Mouse (Mus musculus) lung, adult 18-20 months (tissue): ENCODE data around the gene Alox8.
A peak's percentile ranks its signal among the peaks of the same experiment; 100 is the strongest.

ENCODE experiments used
- DNase-seq, 2 experiments: peaks; one replicate each; pipeline ENCODE4 v3.0.0; 2022; ENCODE audit warnings: mixed read lengths in 2 of 2

Gene Alox8

DNA sequence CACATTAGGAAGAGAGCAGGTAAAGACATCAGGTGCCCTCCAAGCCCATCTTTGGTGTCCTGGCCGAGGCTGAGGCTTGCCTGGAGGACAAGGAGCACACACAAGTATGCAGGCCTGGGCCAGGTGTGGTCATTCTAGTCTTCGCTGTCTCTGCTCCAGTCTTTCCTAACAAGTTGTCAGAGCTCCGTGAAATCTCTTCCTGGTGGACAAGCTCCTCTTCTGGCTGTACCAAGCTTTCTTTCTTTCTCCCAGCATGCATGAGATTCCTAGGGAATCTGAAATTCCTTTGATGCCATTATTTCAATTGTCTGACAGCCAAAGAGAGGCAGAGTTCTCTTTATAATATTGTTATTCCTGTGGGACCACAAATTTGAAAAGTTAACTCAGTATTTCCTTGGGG, 18.1 kb downstream of the Alox8 start:
- no peak for DNase-seq

GRCm38 (mm10) chr11:69178525-69178924, 19.1 kb downstream of the Alox8 start:
- no peak for DNase-seq

DNA sequence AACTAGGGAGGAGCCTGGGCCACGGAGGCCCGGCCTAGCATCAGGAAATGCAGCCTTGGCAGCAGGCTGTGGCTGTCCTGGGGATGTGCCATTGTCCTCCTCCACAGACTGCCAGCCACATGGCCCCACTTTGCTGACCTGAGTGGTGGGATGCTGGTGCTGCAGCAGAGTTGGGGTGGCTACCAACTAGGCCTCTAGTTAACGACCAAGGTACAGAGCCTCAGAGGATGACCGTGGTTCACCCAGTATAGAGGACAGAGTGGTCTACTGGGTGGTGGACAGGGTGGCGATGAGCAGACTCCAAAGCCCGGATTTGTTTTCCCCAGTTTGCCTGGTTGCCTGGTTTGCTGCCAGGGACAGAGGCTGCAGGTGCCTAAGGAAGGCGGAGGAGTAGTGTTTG, 22.9 kb downstream of the Alox8 start:
- no peak for DNase-seq

DNA sequence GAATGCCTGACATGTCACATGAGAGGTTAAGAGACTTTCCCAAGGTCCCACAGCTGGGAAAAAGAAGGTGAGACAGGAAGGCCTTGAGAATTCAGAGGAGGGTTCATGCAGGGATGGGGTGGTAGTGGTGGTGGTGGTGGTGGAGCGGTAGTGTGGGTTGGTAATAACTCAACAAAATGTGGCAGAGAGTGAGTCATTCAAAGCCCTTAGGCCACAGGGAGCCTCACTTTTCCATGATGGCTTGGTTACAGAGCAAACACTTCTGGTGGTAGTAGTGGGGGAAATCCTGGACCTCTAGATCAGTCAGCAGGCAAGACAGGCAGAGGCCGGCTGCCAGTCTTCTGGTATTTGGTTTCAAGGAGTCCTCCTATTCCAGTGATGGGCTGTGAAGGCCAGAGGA, 25.0 kb downstream of the Alox8 start:
- no peak for DNase-seq

GRCm38 (mm10) chr11:69171626-69172025, 26.0 kb downstream of the Alox8 start:
- DNase-seq: peak; percentile 57 to 62

DNA sequence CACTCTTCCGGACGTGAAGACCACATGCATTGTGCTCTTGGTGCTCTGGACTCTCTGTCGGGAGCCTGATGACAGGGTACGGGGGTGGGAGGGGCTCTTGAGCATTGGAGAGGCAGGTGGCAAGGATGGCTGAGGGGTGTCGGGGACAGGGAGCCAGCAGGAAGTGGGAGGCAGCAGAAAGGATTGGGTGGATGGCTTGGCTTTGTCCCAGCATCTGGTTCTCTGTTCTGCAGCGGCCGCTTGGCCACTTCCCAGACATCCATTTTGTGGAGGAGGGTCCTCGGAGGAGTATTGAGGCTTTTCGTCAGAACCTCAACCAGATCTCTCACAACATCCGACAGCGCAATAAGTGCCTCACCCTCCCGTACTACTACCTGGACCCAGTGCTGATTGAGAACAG, 28.3 kb downstream of the Alox8 start:
- DNase-seq: no peak

GRCm38 (mm10) chr11:69156800-69157199, 40.8 kb downstream of the Alox8 start, which contains the start of gene Alox12b:
Gene Alox12b, plus strand, starts transcription at chr11:69156989.
- DNase-seq: no peak

DNA sequence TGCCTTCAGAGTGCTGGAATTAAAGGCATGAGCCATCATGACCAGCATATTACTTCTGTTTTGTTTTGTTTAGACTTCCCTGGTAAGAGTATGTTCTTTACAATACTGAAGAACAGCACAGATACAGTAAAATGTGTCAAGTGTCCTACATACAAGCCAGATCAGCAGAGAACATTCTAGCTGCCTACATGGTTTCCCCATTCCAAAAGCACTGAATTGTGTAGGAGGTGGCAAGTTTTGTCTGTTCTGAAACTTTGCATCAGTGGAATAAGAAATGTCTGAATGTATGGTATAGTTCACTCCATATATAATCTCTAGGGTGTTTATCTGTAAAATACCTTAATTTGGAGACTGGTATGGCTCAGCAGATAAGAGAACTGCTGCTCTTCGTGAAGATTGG, 42.3 kb downstream of the Alox8 start:
- DNase-seq: no peak

- no peak for DNase-seq
Measured at GRCm38 (mm10) chr11:69153831-69154230, 43.8 kb downstream of the Alox8 start.

DNA sequence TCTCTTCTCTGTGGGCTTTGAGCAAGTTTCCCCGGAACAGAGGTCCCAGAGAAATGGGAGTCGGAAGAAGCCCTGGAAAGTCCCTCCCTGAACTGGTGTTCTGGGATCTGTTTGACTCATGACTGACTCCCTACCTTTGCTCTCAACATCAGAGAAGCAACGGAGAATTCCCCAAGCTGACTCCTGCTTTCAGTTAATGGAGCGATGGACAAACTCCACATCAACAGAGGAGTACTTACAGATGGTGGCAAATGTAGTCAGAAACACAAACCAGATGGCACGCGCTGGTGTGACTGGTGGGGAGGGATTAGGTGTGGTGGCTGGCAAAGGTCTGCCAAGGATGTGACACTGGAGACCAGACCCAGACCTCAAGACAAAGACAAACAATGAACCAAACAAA, 46.6 kb downstream of the Alox8 start:
- no peak for DNase-seq

- peak; percentile 59 to 63 for DNase-seq
Measured at GRCm38 (mm10) chr11:69150444-69150843, 47.2 kb downstream of the Alox8 start.

DNA sequence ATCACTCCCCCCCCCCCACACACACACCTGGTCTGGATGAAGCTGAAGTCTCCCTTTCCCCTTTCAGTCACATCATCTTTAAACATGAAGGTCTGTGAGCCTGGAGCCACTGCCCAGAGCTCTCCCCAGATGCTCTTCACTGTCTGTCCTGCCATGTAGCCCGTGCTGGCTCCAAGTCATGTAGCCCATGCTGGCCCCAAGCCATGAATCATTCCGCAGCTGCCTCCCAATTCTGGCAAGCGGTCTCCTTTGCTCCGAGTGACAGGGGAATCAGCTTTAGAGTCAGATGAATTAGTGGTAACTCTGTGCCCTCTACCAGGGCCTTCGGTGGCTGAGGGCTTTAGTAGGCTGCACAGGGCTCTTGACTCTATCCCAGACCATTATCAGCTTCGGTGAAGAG, 47.9 kb downstream of the Alox8 start:
- no peak for DNase-seq

DNA sequence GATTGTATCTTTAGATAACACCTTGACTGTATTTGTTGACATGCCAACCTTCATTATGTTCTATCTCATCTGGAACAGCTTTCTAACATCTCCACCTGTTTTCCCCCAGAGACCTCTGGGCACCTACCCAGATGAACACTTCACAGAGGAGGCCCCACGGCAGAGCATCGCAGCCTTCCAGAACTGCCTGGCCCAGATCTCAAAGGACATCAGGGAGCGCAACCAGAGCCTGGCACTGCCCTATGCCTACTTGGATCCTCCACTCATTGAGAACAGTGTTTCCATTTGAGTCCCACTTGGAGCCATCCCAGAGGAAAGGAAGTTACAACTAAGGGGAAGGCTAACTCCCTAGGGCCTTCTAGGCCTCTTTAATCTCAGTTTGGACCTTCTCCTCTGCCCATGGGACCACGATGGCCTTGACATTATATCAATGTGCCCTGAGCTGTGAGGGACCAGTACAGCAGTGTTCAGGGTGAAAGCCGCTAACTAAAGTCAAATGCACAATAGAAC, 49.1 kb downstream of the Alox8 start:
- no peak for DNase-seq

- DNase-seq: no peak
Measured at GRCm38 (mm10) chr11:69147546-69147945, 50.1 kb downstream of the Alox8 start.

- DNase-seq: no peak
Measured at GRCm38 (mm10) chr11:69135361-69135760, 62.3 kb downstream of the Alox8 start.

- no peak for DNase-seq
Measured at GRCm38 (mm10) chr11:69134622-69134968, 63.0 kb downstream of the Alox8 start.
